Mouse (Mus musculus) 416B (cell line): ENCODE data around the gene Rptor.
A peak's percentile ranks its signal among the peaks of the same experiment; 100 is the strongest.

Experiments
- DNase-seq: peaks from one replicate; pipeline ENCODE4 v3.0.0; 2011; ENCODE audit warnings: low read depth

Rptor gene

GRCm38 (mm10) chr11:119784672-119785341 is 182.1 kb downstream of the Rptor start:
- DNase-seq = no peak

GRCm38 (mm10) chr11:119785661-119786384 is 183.1 kb downstream of the Rptor start:
- DNase-seq = no peak

- DNase-seq = peak; percentile 55
Observed at GRCm38 (mm10) chr11:119786385-119786880, 183.7 kb downstream of the Rptor start.

- DNase-seq = no peak
Observed at GRCm38 (mm10) chr11:119788488-119788887, 185.8 kb downstream of the Rptor start.

GRCm38 (mm10) chr11:119788919-119789713 is 186.4 kb downstream of the Rptor start:
- DNase-seq = peak; percentile 55

- no peak for DNase-seq
Observed at GRCm38 (mm10) chr11:119791923-119792564, 189.3 kb downstream of the Rptor start.

- peak; percentile 58 for DNase-seq
Observed at GRCm38 (mm10) chr11:119793378-119793777, 190.7 kb downstream of the Rptor start.

GRCm38 (mm10) chr11:119794020-119794419 is 191.3 kb downstream of the Rptor start:
- no peak for DNase-seq

GRCm38 (mm10) chr11:119794671-119795070 is 192.0 kb downstream of the Rptor start:
- DNase-seq = no peak

- peak; percentile 78 for DNase-seq
Observed at GRCm38 (mm10) chr11:119796406-119796805, 193.7 kb downstream of the Rptor start.

GRCm38 (mm10) chr11:119796846-119797245 is 194.1 kb downstream of the Rptor start:
- DNase-seq = no peak

- no peak for DNase-seq
Observed at GRCm38 (mm10) chr11:119799536-119799935, 196.8 kb downstream of the Rptor start.

GRCm38 (mm10) chr11:119801855-119802254 is 199.2 kb downstream of the Rptor start:
- peak; percentile 76 for DNase-seq

- DNase-seq = no peak
Observed at GRCm38 (mm10) chr11:119802947-119803346, 200.2 kb downstream of the Rptor start.

GRCm38 (mm10) chr11:119804392-119804791 is 201.7 kb downstream of the Rptor start:
- no peak for DNase-seq

GRCm38 (mm10) chr11:119805112-119805750 is 202.5 kb downstream of the Rptor start:
- no peak for DNase-seq

- DNase-seq = peak; percentile 83
Observed at GRCm38 (mm10) chr11:119806539-119806938, 203.8 kb downstream of the Rptor start.

GRCm38 (mm10) chr11:119807431-119808031 is 204.8 kb downstream of the Rptor start:
- DNase-seq = peak; percentile 80

GRCm38 (mm10) chr11:119808647-119809280 is 206.1 kb downstream of the Rptor start:
- no peak for DNase-seq

GRCm38 (mm10) chr11:119809309-119809708 is 206.6 kb downstream of the Rptor start:
- peak; percentile 18 for DNase-seq

- DNase-seq = no peak
Observed at GRCm38 (mm10) chr11:119811022-119811421, 208.3 kb downstream of the Rptor start.
